Mouse (Mus musculus) ES-Bruce4 (cell line): ENCODE measurements around the gene Ccl7. TPM values are rescaled to one million over a fixed set of nuclear protein-coding genes. Genes with fewer than 3 reads are reported as not detected.

Experiments
- H3K27ac ChIP-seq: 2 replicates; pipeline ENCODE4 v1.5.1; 2012; ENCODE audit warnings: low read length, inconsistent platforms; ENCODE audit not compliant: insufficient read depth
- H3K27me3 ChIP-seq: 2 replicates; pipeline ENCODE4 v1.6.1; 2012; ENCODE audit warnings: mild to moderate bottlenecking, low read length, inconsistent platforms; ENCODE audit not compliant: control insufficient read depth, poor library complexity, insufficient read depth, severe bottlenecking
- H3K36me3 ChIP-seq: 2 replicates; pipeline ENCODE4 v1.6.1; 2012; ENCODE audit warnings: inconsistent platforms, mild to moderate bottlenecking, low read length, moderate library complexity; ENCODE audit not compliant: control insufficient read depth, poor library complexity, insufficient read depth, severe bottlenecking
- H3K4me1 ChIP-seq: one replicate; pipeline ENCODE4 v1.8.1; 2011; ENCODE audit warnings: low read length; ENCODE audit not compliant: control insufficient read depth, insufficient read depth
- H3K4me3 ChIP-seq: 2 replicates; pipeline ENCODE4 v1.5.1; 2011; ENCODE audit warnings: low read depth, mild to moderate bottlenecking, low read length
- H3K9ac ChIP-seq: 2 replicates; pipeline ENCODE4 v1.6.1; 2012; ENCODE audit warnings: low read depth, mild to moderate bottlenecking, inconsistent platforms; ENCODE audit not compliant: poor library complexity, severe bottlenecking
- H3K9me3 ChIP-seq: replicated peaks from 2 replicates; pipeline ENCODE4 v1.6.1; 2012; ENCODE audit warnings: mild to moderate bottlenecking, low read length, inconsistent platforms; ENCODE audit not compliant: control insufficient read depth, poor library complexity, insufficient read depth, severe bottlenecking
- CTCF ChIP-seq: IDR thresholded peaks from one replicate; pipeline ENCODE4 v1.8.1; 2011; ENCODE audit warnings: low read depth, low read length
- EP300 ChIP-seq: IDR thresholded peaks from 2 replicates; pipeline ENCODE4 v1.6.1; 2011; ENCODE audit warnings: low read depth, low read length; ENCODE audit not compliant: insufficient read depth
- POLR2A ChIP-seq: IDR thresholded peaks from one replicate; pipeline ENCODE4 v1.8.1; 2011; ENCODE audit warnings: low read length; ENCODE audit not compliant: insufficient read depth
- polyA plus RNA-seq: library from polyadenylated mRNA; stranded (reverse); fragments of >200 nt; gene quantifications from 2 replicates; pipeline ENCODE4 v1.2.4, GENCODE M21; 2011; ENCODE audit warnings: low read depth; ENCODE audit not compliant: missing spikeins, insufficient read depth, insufficient read length

Ccl7 gene
- 2.3 and 3.3 TPM in 2 replicates for polyA plus RNA-seq

DNA sequence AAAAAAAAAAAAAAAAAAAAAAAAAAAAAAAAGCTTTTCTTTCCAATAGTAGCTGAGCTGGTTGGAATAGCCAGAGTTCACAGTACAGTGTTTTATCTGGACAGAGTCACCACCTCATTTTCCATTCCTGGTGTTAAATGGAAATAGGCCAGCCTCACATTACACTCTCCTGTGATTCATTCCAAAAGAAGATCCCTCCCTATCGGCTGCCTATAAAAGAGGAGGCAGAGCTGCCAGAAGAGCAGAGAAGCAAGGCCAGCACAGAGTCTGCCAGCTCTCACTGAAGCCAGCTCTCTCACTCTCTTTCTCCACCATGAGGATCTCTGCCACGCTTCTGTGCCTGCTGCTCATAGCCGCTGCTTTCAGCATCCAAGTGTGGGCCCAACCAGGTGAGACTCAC lies at the start of gene Ccl7:
Gene Ccl7, plus strand, starts transcription at position 242 of the 400 bp plus-strand sequence.
- TF ChIP-seq POLR2A (no peak), CTCF (no peak), EP300 (no peak)
- no peaks in the 10 kb centered on the region for H3K27me3 ChIP-seq
- no peak within 1 kb of the TSS for H3K4me3 ChIP-seq
- no peaks in the 10 kb centered on the region for H3K36me3 ChIP-seq
- no peaks in the 10 kb centered on the region for H3K9me3 ChIP-seq
- H3K4me1 ChIP-seq: no peaks in the 10 kb centered on the region
- H3K27ac ChIP-seq: no peak within 1 kb of the TSS
- no peak within 1 kb of the TSS for H3K9ac ChIP-seq

- H3K27ac ChIP-seq: no peak overlapping the region
- no peak overlapping the region for H3K4me3 ChIP-seq
- H3K9ac ChIP-seq: no peak overlapping the region
- no peaks in the 10 kb centered on the region for H3K36me3 ChIP-seq
- no peaks in the 10 kb centered on the region for H3K9me3 ChIP-seq
- H3K27me3 ChIP-seq: no peaks in the 10 kb centered on the region; the same call in 1 of the 2 replicates
- H3K4me1 ChIP-seq: no peaks in the 10 kb centered on the region
- TF ChIP-seq EP300 (no peak), CTCF (peak; percentile 100)
These were observed 49.2 kb upstream of the Ccl7 start for GRCm38 (mm10) chr11:81996172-81996841.

- Histone ChIP-seq H3K9me3 (no peaks in the 10 kb centered on the region), H3K27ac (no peak overlapping the region), H3K9ac (no peak overlapping the region), H3K4me1 (no peaks in the 10 kb centered on the region), H3K27me3 (no peaks in the 10 kb centered on the region; the same call in 1 of the 2 replicates), H3K36me3 (no peaks in the 10 kb centered on the region), H3K4me3 (no peak overlapping the region)
- TF ChIP-seq CTCF (no peak), EP300 (no peak), POLR2A (no peak)
These were observed 48.4 kb upstream of the Ccl7 start for GRCm38 (mm10) chr11:81997085-81997484.

GRCm38 (mm10) chr11:81998646-81999045 lies 46.9 kb upstream of the Ccl7 start:
- Histone ChIP-seq H3K4me3 (no peak overlapping the region), H3K27me3 (no peaks in the 10 kb centered on the region), H3K4me1 (no peaks in the 10 kb centered on the region), H3K36me3 (no peaks in the 10 kb centered on the region), H3K9ac (no peak overlapping the region), H3K27ac (no peak overlapping the region), H3K9me3 (no peaks in the 10 kb centered on the region)
- no peak for TF ChIP-seq POLR2A
- no peak for TF ChIP-seq EP300
- no peak for TF ChIP-seq CTCF

DNA sequence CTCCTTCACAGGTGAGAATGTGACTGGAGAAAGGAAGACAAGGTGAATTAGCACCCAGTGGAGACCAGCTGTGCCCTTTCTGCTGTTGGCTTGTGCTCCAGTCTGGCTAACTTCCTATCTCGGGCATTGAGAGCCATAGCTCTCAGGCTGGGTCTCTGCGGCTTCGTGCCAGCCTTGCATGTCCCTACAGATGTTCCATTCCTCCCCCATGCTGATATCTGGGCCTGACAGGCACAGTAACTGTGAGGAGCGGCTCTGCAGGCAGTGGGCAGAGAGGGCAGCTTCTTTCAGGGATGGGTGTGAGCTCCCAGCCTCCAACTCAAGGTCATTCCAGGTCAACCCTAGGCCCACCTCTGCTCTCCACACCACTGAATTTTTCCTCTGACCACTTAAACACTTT lies 46.0 kb upstream of the Ccl7 start:
- H3K36me3 ChIP-seq: no peaks in the 10 kb centered on the region
- no peak overlapping the region for H3K9ac ChIP-seq
- no peaks in the 10 kb centered on the region for H3K4me1 ChIP-seq
- no peak for TF ChIP-seq POLR2A
- TF ChIP-seq EP300: no peak
- no peak for TF ChIP-seq CTCF
- no peak overlapping the region for H3K27ac ChIP-seq
- no peaks in the 10 kb centered on the region for H3K27me3 ChIP-seq
- no peak overlapping the region for H3K4me3 ChIP-seq
- no peaks in the 10 kb centered on the region for H3K9me3 ChIP-seq

DNA sequence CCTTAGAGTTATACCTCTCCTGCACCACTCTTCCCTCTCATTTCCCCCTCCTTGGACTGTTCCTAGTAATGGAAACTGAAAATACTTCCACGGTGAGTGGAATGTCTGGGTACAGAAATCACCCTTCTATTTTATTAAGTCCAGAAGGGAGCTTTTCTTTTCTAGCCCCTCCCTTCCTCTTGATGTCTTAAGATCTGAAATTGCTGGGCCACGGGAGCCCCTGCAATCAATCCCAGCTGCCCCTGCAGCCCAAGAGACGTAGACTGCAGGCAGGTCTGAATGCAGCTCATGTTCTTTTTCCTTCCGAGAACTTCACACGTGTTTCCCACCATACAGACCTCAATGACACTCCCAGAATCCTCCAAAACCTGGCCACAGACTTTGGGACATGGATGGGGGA lies 44.9 kb upstream of the Ccl7 start:
- Histone ChIP-seq H3K9ac (no peak overlapping the region), H3K36me3 (no peaks in the 10 kb centered on the region), H3K4me1 (no peaks in the 10 kb centered on the region), H3K27me3 (no peaks in the 10 kb centered on the region), H3K9me3 (no peaks in the 10 kb centered on the region), H3K4me3 (no peak overlapping the region), H3K27ac (no peak overlapping the region)
- no peak for TF ChIP-seq POLR2A
